Mouse (Mus musculus) cerebellum, postnatal 36 days (tissue): ENCODE data around the gene Arntl.

ENCODE experiments used
- DNase-seq, 2 experiments: peaks; one replicate each; pipeline ENCODE4 v3.0.0; 2021 to 2022; ENCODE audit warnings: mixed read lengths in 2 of 2

The Arntl gene

GRCm38 (mm10) chr7:113206644-113207470 is at the start of gene Arntl:
Gene Arntl, plus strand, starts transcription at chr7:113207465.
- DNase-seq, result peak; percentile 94

GRCm38 (mm10) chr7:113161077-113161698 is 46.1 kb upstream of the Arntl start:
- DNase-seq, result no peak

GRCm38 (mm10) chr7:113164719-113165118 is 42.5 kb upstream of the Arntl start:
- DNase-seq, result no peak

- DNase-seq, result peak in 1 of 2 experiments; percentile 33
These were observed 40.2 kb upstream of the Arntl start for GRCm38 (mm10) chr7:113167092-113167491.

GRCm38 (mm10) chr7:113168609-113169008 is 38.7 kb upstream of the Arntl start:
- no peak for DNase-seq

GRCm38 (mm10) chr7:113172425-113172824 is 34.8 kb upstream of the Arntl start:
- no peak for DNase-seq

- DNase-seq, result no peak
These were observed 31.8 kb upstream of the Arntl start for GRCm38 (mm10) chr7:113175481-113175880.

GRCm38 (mm10) chr7:113178073-113178472 is 29.2 kb upstream of the Arntl start:
- no peak for DNase-seq

GRCm38 (mm10) chr7:113183787-113184186 is 23.5 kb upstream of the Arntl start:
- DNase-seq, result no peak

- DNase-seq, result no peak
These were observed 22.2 kb upstream of the Arntl start for GRCm38 (mm10) chr7:113185056-113185455.

GRCm38 (mm10) chr7:113186041-113186800 is 21.0 kb upstream of the Arntl start:
- DNase-seq, result no peak

GRCm38 (mm10) chr7:113188091-113188490 is 19.2 kb upstream of the Arntl start:
- no peak for DNase-seq

GRCm38 (mm10) chr7:113188566-113188965 is 18.7 kb upstream of the Arntl start:
- DNase-seq, result no peak

- DNase-seq, result no peak
These were observed 15.5 kb upstream of the Arntl start for GRCm38 (mm10) chr7:113191787-113192186.

GRCm38 (mm10) chr7:113192714-113193365 is 14.4 kb upstream of the Arntl start:
- no peak for DNase-seq

- no peak for DNase-seq
These were observed 13.4 kb upstream of the Arntl start for GRCm38 (mm10) chr7:113193872-113194271.

- DNase-seq, result no peak
These were observed 12.0 kb upstream of the Arntl start for GRCm38 (mm10) chr7:113195271-113195670.

GRCm38 (mm10) chr7:113196171-113196570 is 11.1 kb upstream of the Arntl start:
- DNase-seq, result no peak

GRCm38 (mm10) chr7:113197161-113197775 is 10.0 kb upstream of the Arntl start:
- DNase-seq, result no peak

GRCm38 (mm10) chr7:113201584-113201983 is 5.7 kb upstream of the Arntl start:
- DNase-seq, result no peak

- DNase-seq, result peak in 1 of 2 experiments; percentile 64
These were observed 464 bp downstream of the Arntl start for GRCm38 (mm10) chr7:113207471-113208387.
